Mouse (Mus musculus) ZHBTc4 (cell line): ENCODE data around the gene Mcpt2.
"Not testable (repeated sequence)": the region's sequence is repeated elsewhere in the genome, so short reads cannot be mapped to it uniquely, and the experiment has no call there.

ENCODE experiments used
- DNase-seq: peaks from one replicate; pipeline ENCODE4 v3.0.0-alpha.2; 2011; ENCODE audit warnings: low read depth, low spot score

The Mcpt2 gene

GRCm38 (mm10) chr14:56041792-56042191 is at the start of gene Mcpt2:
Mcpt2 (plus strand) TSS chr14:56042041.
- not testable (repeated sequence) for DNase-seq

- no peak for DNase-seq
These were observed 28.7 kb upstream of the Mcpt2 start for GRCm38 (mm10) chr14:56013147-56013546.

- no peak for DNase-seq
These were observed 27.9 kb upstream of the Mcpt2 start for GRCm38 (mm10) chr14:56013924-56014323.

GRCm38 (mm10) chr14:56017671-56018070 is 24.2 kb upstream of the Mcpt2 start, which contains the start of gene Mcpt1:
Mcpt1 (plus strand) TSS chr14:56017971.
- DNase-seq = not testable (repeated sequence)

- no peak for DNase-seq
These were observed 22.4 kb upstream of the Mcpt2 start for GRCm38 (mm10) chr14:56019446-56019845.

GRCm38 (mm10) chr14:56021305-56021704 is 20.5 kb upstream of the Mcpt2 start:
- not testable (repeated sequence) for DNase-seq

- DNase-seq = not testable (repeated sequence)
These were observed 11.4 kb upstream of the Mcpt2 start, which contains the start of gene Mcpt9 for GRCm38 (mm10) chr14:56030395-56030794. Mcpt9 (minus strand) TSS chr14:56030495.

- DNase-seq = no peak
These were observed 7.4 kb upstream of the Mcpt2 start for GRCm38 (mm10) chr14:56034433-56034832.

GRCm38 (mm10) chr14:56055408-56055807 is 13.6 kb downstream of the Mcpt2 start:
- DNase-seq = no peak

- no peak for DNase-seq
These were observed 15.9 kb downstream of the Mcpt2 start for GRCm38 (mm10) chr14:56057722-56058121.

GRCm38 (mm10) chr14:56062213-56062612 is 20.4 kb downstream of the Mcpt2 start, which contains the start of gene Mcpt4:
Mcpt4 (minus strand) TSS chr14:56062313.
- not testable (repeated sequence) for DNase-seq

GRCm38 (mm10) chr14:56082016-56082415 is 40.2 kb downstream of the Mcpt2 start:
- no peak for DNase-seq

GRCm38 (mm10) chr14:56085167-56085566 is 43.3 kb downstream of the Mcpt2 start, which contains the start of gene Mcpt8:
Mcpt8 (minus strand) TSS chr14:56085273.
- DNase-seq = no peak

GRCm38 (mm10) chr14:56086711-56087110 is 44.9 kb downstream of the Mcpt2 start:
- no peak for DNase-seq

GRCm38 (mm10) chr14:56093353-56093752 is 51.5 kb downstream of the Mcpt2 start:
- DNase-seq = no peak
